Mouse (Mus musculus): Measurements from ENCODE around the gene Notch2. TPM values are rescaled to one million over a fixed set of nuclear protein-coding genes. Genes with fewer than 3 reads are reported as not detected.

Notch2 gene
- polyA plus RNA-seq, 1 experiment from 2014 or later, result 10.6 TPM

DNA sequence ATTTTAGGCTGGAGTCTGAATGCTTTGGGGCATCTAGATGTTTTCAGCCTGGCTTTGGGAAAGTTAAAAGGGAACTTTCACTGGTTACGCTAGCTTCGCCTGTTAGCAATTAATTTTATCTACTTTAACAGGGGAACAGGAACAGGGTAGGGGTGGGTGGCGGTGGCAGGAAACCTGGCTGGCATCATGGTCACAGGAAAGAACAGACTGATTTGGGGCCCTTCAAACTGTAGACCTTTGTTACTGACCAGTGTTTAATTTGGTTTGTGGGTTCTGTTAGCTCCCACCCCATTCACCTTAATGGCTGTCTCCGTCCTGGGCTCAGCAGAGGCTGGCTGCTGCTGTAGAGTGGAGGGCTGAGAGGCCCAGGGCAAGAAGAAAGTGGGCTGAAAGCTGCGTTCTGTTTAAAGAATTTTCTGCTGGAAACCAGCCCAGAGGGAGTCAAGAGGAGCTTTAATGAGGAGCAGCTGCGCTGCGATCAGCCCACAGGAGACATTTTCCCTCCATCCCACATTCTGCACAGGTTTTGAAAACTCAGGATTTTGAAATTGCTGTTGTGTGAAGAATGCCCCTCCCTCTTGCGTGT is 50.0 kb downstream of the Notch2 start:
- no peak overlapping the region for H3K9ac ChIP-seq (ENCODE audit: low read length)
- ATAC-seq (ENCODE audit: low FRiP score, low TSS enrichment), result peak; percentile 75; the same call in 1 of the 2 replicates
- H3K27ac ChIP-seq (replicated peaks), result peak overlapping the region; percentile 78

DNA sequence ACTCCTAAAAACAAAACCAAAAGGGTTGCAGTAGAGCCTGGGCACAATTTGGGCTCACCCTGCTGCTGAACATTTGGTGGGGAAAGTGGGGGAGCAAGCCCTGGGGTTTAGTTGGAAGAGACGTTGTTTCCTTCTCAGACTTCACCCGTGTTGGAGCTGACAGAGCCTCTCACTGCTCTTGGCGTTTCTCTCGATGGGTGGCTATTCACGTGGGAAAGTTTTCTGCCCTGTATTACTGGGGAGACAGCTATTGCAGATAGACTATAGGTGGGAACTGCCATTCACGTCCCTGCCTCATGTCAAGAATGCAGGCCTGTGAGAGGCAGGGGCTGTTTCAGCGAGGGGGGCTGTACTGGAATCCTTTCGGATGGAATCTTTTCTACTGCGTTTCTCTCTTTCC is 50.5 kb downstream of the Notch2 start:
- TF ChIP-seq EP300 (optimal IDR thresholded peaks at IDR 0.05) (no peak), CTCF (IDR thresholded peaks at IDR 0.05; ENCODE audit: low read depth) (no peak)
- Histone ChIP-seq H3K36me3 (ENCODE audit: control insufficient read depth, insufficient read depth, low read length) (no peaks in the 10 kb centered on the region), H3K27me3 (ENCODE audit: control insufficient read depth, insufficient read depth, low read length) (no peaks in the 10 kb centered on the region), H3K4me1 (replicated peaks; ENCODE audit: control insufficient read depth, insufficient read depth) (peaks cover 14% of the 10 kb centered on the region), H3K4me3 (ENCODE audit: low read depth, low read length) (no peak overlapping the region), H3K4me2 (replicated peaks; ENCODE audit: low read depth) (peak overlapping the region; percentile 26), H3K27ac (replicated peaks) (peak overlapping the region; percentile 78), H3K9me3 (ENCODE audit: control insufficient read depth, low read length) (no peaks in the 10 kb centered on the region), H3K9ac (ENCODE audit: low read length) (no peak overlapping the region)
- DNase-seq (ENCODE audit: low spot score), result no peak
- 36% methylated on average over 9 of the region's 9 CpGs for WGBS
- no peak for ATAC-seq (ENCODE audit: low FRiP score, low TSS enrichment)

More for the DNA sequence above, 50.0 kb downstream of the Notch2 start:
- H3K27me3 ChIP-seq (ENCODE audit: control insufficient read depth, insufficient read depth, low read length), result no peaks in the 10 kb centered on the region
- H3K4me2 ChIP-seq (replicated peaks; ENCODE audit: low read depth), result peak overlapping the region; percentile 26
- 25% methylated on average over 8 of the region's 8 CpGs for WGBS
- no peak for DNase-seq (ENCODE audit: low spot score)
- no peaks in the 10 kb centered on the region for H3K9me3 ChIP-seq (ENCODE audit: control insufficient read depth, low read length)
- no peak for TF ChIP-seq EP300 (optimal IDR thresholded peaks at IDR 0.05)
- no peak for TF ChIP-seq CTCF (IDR thresholded peaks at IDR 0.05; ENCODE audit: low read depth)
- peaks cover 14% of the 10 kb centered on the region for H3K4me1 ChIP-seq (replicated peaks; ENCODE audit: control insufficient read depth, insufficient read depth)
- no peaks in the 10 kb centered on the region for H3K36me3 ChIP-seq (ENCODE audit: control insufficient read depth, insufficient read depth, low read length)
- no peak overlapping the region for H3K4me3 ChIP-seq (ENCODE audit: low read depth, low read length)

DNA sequence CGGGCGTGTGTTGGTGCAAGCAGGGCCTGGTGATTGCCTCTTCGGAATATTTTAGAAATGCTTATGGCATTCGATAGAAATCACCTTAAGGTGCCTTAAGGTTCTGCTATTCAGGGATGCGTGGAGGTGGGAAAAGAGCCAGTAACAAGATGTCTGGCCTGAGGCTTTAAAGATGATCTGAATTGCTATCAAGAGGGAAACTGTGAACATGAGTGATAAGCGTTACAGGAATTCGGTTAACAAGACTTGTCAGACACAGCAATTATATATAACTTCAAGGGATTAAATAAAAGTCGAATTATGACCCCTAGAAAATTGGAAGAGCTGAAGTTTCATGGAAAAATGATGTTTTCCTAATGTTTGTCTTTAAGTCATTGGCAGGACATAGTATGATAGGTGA is 51.7 kb downstream of the Notch2 start:
- H3K27ac ChIP-seq (replicated peaks), result no peak overlapping the region
- H3K4me2 ChIP-seq (replicated peaks; ENCODE audit: low read depth), result no peak overlapping the region
- no peaks in the 10 kb centered on the region for H3K9me3 ChIP-seq (ENCODE audit: control insufficient read depth, low read length)
- peaks cover 14% of the 10 kb centered on the region for H3K4me1 ChIP-seq (replicated peaks; ENCODE audit: control insufficient read depth, insufficient read depth)
- TF ChIP-seq EP300 (optimal IDR thresholded peaks at IDR 0.05), result no peak
- DNase-seq (ENCODE audit: low spot score), result no peak
- 82% methylated on average over 8 of the region's 8 CpGs for WGBS
- no peak overlapping the region for H3K9ac ChIP-seq (ENCODE audit: low read length)
- H3K4me3 ChIP-seq (ENCODE audit: low read depth, low read length), result no peak overlapping the region
- ATAC-seq (ENCODE audit: low FRiP score, low TSS enrichment), result no peak
- no peaks in the 10 kb centered on the region for H3K36me3 ChIP-seq (ENCODE audit: control insufficient read depth, insufficient read depth, low read length)
- H3K27me3 ChIP-seq (ENCODE audit: control insufficient read depth, insufficient read depth, low read length), result no peaks in the 10 kb centered on the region

DNA sequence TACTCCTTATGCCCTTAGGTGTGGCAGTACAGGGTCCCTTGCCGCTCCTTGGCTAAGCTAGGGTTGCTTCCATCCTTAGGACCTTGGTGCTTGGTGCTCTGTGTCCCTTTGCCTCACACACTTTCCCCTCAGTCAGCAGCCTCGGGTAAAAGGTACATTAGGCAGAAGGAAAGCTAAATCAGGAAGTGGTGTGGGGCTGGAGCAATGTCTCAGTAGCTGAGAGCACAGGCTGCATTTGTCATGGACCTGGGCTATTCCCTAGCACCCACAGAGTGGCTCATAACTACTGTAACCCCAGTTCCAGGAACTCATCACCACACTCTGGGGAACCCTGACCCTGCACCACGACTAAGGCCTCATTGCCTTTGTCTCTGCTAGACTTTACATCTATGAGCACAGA is 53.1 kb downstream of the Notch2 start:
- ATAC-seq (ENCODE audit: low FRiP score, low TSS enrichment) (no peak), DNase-seq (ENCODE audit: low spot score) (no peak)
- no peak for TF ChIP-seq EP300 (optimal IDR thresholded peaks at IDR 0.05)
- TF ChIP-seq CTCF (IDR thresholded peaks at IDR 0.05; ENCODE audit: low read depth), result no peak
- Histone ChIP-seq H3K4me2 (replicated peaks; ENCODE audit: low read depth) (no peak overlapping the region), H3K9ac (ENCODE audit: low read length) (no peak overlapping the region), H3K4me3 (ENCODE audit: low read depth, low read length) (no peak overlapping the region), H3K36me3 (ENCODE audit: control insufficient read depth, insufficient read depth, low read length) (peaks cover 4% of the 10 kb centered on the region; the same call in 1 of the 2 replicates), H3K27me3 (ENCODE audit: control insufficient read depth, insufficient read depth, low read length) (no peaks in the 10 kb centered on the region), H3K4me1 (replicated peaks; ENCODE audit: control insufficient read depth, insufficient read depth) (peaks cover 8% of the 10 kb centered on the region), H3K27ac (replicated peaks) (no peak overlapping the region), H3K9me3 (ENCODE audit: control insufficient read depth, low read length) (no peaks in the 10 kb centered on the region)
- 72% methylated on average over 3 of the region's 3 CpGs for WGBS

DNA sequence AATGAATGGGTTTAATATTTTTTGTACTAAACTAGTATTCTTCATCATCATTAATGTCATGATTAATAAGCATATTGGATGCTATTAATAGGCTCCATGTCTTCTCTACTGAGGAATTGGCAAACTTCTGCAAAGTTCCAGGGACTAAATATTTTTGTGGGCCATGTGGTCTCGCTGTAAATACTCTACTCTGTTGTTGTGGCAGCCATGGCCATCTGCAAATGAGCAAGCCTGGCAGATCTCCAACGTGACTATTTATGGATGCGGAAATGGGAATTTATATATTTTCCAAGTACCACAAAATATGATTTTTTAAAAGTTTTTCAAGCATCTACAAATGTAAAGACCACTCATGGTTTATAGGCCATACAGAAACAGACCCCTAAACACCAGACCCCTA is 54.1 kb downstream of the Notch2 start:
- Histone ChIP-seq H3K4me1 (replicated peaks; ENCODE audit: control insufficient read depth, insufficient read depth) (peaks cover 8% of the 10 kb centered on the region), H3K36me3 (ENCODE audit: control insufficient read depth, insufficient read depth, low read length) (peaks cover 4% of the 10 kb centered on the region; the same call in 1 of the 2 replicates), H3K9ac (ENCODE audit: low read length) (no peak overlapping the region), H3K4me3 (ENCODE audit: low read depth, low read length) (no peak overlapping the region), H3K4me2 (replicated peaks; ENCODE audit: low read depth) (no peak overlapping the region), H3K9me3 (ENCODE audit: control insufficient read depth, low read length) (no peaks in the 10 kb centered on the region), H3K27me3 (ENCODE audit: control insufficient read depth, insufficient read depth, low read length) (no peaks in the 10 kb centered on the region), H3K27ac (replicated peaks) (peak overlapping the region; percentile 25; the same call in 1 of the 2 replicates)
- WGBS, result 51% methylated on average over 3 of the region's 3 CpGs
- no peak for TF ChIP-seq CTCF (IDR thresholded peaks at IDR 0.05; ENCODE audit: low read depth)
- no peak for TF ChIP-seq EP300 (optimal IDR thresholded peaks at IDR 0.05)
- no peak for DNase-seq (ENCODE audit: low spot score)
- no peak for ATAC-seq (ENCODE audit: low FRiP score, low TSS enrichment)

DNA sequence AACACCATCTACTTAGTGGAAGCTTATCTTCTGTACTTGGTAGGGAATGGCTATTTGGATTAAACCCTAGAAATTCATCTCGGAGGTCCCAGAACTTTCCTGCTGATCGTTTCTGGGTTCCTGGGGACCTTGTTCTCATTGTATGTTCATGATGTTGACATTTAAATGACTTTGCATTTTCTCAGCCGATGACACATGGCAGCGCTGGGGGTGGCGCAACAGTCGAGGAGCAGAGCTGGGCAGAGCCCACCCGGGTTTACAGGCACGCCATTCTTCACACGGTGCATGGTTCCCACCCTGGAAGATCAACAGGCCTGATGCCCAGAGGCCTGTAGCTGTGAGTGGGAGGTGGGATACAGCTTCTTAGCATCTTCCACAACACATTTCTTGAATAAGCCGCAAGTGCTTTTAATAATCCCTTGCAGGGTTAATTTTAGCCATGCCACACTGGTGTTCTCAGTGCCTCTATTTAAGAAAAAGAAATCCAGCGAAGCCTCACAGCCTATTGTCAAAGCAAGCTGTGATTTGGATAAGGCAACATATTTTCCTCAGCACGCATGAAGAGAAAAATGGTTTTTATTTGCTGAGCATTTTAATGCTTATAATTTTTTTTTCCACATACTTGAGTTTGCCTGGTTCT is 54.6 kb downstream of the Notch2 start:
- ATAC-seq (ENCODE audit: low FRiP score, low TSS enrichment) (no peak), DNase-seq (ENCODE audit: low spot score) (no peak)
- no peak overlapping the region for H3K4me2 ChIP-seq (replicated peaks; ENCODE audit: low read depth)
- no peak overlapping the region for H3K4me3 ChIP-seq (ENCODE audit: low read depth, low read length)
- no peak overlapping the region for H3K9ac ChIP-seq (ENCODE audit: low read length)
- WGBS, result 58% methylated on average over 12 of the region's 12 CpGs
- no peaks in the 10 kb centered on the region for H3K9me3 ChIP-seq (ENCODE audit: control insufficient read depth, low read length)
- no peaks in the 10 kb centered on the region for H3K27me3 ChIP-seq (ENCODE audit: control insufficient read depth, insufficient read depth, low read length)
- H3K4me1 ChIP-seq (replicated peaks; ENCODE audit: control insufficient read depth, insufficient read depth), result peaks cover 6% of the 10 kb centered on the region
- H3K36me3 ChIP-seq (ENCODE audit: control insufficient read depth, insufficient read depth, low read length), result peaks cover 8% of the 10 kb centered on the region; the same call in 1 of the 2 replicates
- TF ChIP-seq EP300 (optimal IDR thresholded peaks at IDR 0.05) (no peak), CTCF (IDR thresholded peaks at IDR 0.05; ENCODE audit: low read depth) (no peak)
- peak overlapping the region; percentile 25; the same call in 1 of the 2 replicates for H3K27ac ChIP-seq (replicated peaks)

Measured in stomach, postnatal 0 days (tissue).